Mouse (Mus musculus): ENCODE measurements at regions not wholly inside any gene's neighbourhood (a gene's known extent, or its start where the extent isn't known, plus 50 kb on each side); places are given as distances from the start of the nearest gene placed in this dataset.

- DNase-seq (ENCODE audit: low read depth, low spot score), result no peak
- Histone ChIP-seq H3K36me3 (ENCODE audit: control insufficient read depth, insufficient read depth, low read length, poor library complexity, severe bottlenecking) (no peaks in the 10 kb centered on the region), H3K27me3 (ENCODE audit: control insufficient read depth, insufficient read depth, low read length, poor library complexity, severe bottlenecking) (no peaks in the 10 kb centered on the region)
Observed at GRCm38 (mm10) chr2:78972288-78973117, 104.6 kb downstream of the Ube2e3 start.

DNA sequence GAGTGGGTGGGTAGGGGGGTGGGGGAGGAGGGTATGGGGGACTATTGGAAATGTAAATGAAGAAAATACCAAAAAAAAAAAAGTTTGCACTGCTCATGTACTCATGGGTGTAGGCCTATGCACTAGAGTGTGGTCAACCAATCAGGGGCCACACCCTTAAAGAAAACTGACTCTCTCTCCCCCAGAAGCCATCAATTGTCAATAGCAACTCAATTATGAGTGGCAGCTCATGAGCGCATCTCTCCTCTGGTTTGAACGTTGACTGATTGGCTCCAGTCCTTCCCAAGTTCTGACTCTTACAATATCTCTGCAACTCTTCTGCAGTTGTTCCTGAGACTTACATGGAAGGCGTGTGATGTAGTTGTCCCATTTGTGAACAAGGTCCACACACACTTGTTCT is 105.9 kb downstream of the Ube2e3 start:
- Histone ChIP-seq H3K27me3 (ENCODE audit: control insufficient read depth, insufficient read depth, low read length, poor library complexity, severe bottlenecking) (no peaks in the 10 kb centered on the region), H3K36me3 (ENCODE audit: control insufficient read depth, insufficient read depth, low read length, poor library complexity, severe bottlenecking) (no peaks in the 10 kb centered on the region)
- DNase-seq (ENCODE audit: low read depth, low spot score), result no peak

DNA sequence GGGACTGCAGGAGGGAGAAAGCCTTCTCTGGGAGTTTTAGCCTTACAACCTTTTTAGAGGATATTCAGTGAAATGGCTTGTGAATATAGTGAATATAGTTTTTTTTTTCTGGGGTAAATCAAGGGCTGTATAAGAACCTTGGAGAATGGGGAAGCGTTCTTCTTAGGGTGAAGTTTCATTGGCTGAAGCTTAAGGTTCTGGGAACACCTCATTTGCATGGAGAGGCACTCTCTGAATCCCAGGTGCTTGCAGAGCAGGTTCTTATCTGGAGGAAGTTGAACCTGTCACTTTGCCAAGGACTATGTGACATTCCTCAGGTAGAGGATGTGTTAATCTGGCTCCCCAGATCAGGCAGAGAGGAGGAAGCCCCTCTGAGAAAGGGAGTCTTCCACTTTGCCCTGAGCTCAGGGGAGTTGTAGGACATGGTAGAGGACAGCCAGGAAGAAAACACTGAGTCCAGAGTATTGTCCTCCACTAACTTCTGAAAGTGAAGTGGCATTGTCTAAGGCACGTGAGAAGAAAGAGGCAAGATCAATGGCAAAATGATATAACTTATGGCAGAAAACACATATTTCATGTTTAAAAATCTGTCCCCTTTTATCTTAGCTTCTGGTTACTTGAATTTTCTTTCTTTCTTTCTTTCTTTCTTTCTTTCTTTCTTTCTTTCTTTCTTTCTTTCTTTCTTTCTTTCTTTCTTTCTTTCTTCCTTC is 106.9 kb downstream of the Ube2e3 start:
- H3K36me3 ChIP-seq (ENCODE audit: control insufficient read depth, insufficient read depth, low read length, poor library complexity, severe bottlenecking), result no peaks in the 10 kb centered on the region
- no peaks in the 10 kb centered on the region for H3K27me3 ChIP-seq (ENCODE audit: control insufficient read depth, insufficient read depth, low read length, poor library complexity, severe bottlenecking)
- DNase-seq (ENCODE audit: low read depth, low spot score), result no peak

DNA sequence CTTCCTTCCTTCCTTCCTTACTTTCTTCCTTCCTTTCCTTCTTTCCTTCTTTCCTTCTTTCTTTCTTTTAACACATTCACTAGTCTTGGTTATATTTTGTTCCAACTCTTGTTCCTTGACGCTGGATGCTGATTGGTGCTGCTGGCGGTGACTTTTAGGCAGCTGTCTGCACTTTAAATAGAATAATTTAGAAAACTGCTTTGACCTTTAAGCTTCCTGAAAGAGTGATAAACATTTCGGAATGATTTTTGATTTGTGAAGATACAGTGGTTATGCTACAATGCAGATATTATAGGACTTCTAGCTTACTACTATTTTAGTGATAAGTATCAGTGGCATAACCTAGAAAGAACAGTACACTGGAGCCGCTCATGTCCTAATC is 107.5 kb downstream of the Ube2e3 start:
- H3K36me3 ChIP-seq (ENCODE audit: control insufficient read depth, insufficient read depth, low read length, poor library complexity, severe bottlenecking), result no peaks in the 10 kb centered on the region
- no peaks in the 10 kb centered on the region for H3K27me3 ChIP-seq (ENCODE audit: control insufficient read depth, insufficient read depth, low read length, poor library complexity, severe bottlenecking)
- DNase-seq (ENCODE audit: low read depth, low spot score), result no peak

- Histone ChIP-seq H3K36me3 (ENCODE audit: control insufficient read depth, insufficient read depth, low read length, poor library complexity, severe bottlenecking) (no peaks in the 10 kb centered on the region), H3K27me3 (ENCODE audit: control insufficient read depth, insufficient read depth, low read length, poor library complexity, severe bottlenecking) (no peaks in the 10 kb centered on the region)
- DNase-seq (ENCODE audit: low read depth, low spot score), result no peak
Observed at GRCm38 (mm10) chr2:78976084-78976483, 108.2 kb downstream of the Ube2e3 start.

DNA sequence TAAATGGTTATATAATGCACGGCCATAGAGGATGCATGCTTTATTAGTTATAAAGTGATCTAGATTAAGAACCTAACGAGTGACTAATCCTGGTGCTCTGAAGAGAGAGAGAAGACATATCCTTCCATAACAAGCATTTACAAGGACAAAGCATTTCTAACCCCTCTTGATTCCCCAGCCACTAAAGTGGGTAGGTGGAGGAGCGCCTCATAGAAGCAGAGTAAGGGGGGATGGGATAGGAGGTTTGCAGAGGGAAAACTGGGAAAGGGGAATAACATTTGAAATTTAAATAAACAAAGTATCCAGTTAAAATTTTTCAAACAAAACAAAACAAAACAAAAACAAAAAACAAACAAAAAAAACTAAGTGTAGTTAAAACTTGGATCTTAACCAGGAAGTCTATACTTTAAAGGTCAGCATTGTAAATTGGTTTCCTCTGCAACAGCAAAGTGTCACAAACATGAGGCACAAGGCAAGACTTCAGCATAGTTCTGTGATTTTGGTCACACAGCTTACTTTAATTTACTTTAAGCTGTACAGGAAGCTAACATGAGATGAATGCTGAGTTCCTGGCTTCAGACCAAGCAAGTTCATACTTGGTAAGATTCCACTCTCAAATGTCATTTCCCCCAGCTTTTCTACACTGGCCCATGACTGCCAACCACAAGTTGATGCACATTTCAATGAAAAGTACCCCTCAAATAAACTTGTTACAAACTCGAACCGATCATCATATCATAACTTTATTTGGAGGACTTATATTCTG is 109.9 kb downstream of the Ube2e3 start:
- no peaks in the 10 kb centered on the region for H3K36me3 ChIP-seq (ENCODE audit: control insufficient read depth, insufficient read depth, low read length, poor library complexity, severe bottlenecking)
- DNase-seq (ENCODE audit: low read depth, low spot score), result no peak
- no peaks in the 10 kb centered on the region for H3K27me3 ChIP-seq (ENCODE audit: control insufficient read depth, insufficient read depth, low read length, poor library complexity, severe bottlenecking)

GRCm38 (mm10) chr2:78980019-78980418 is 112.1 kb downstream of the Ube2e3 start:
- H3K27me3 ChIP-seq (ENCODE audit: control insufficient read depth, insufficient read depth, low read length, poor library complexity, severe bottlenecking), result no peaks in the 10 kb centered on the region
- H3K36me3 ChIP-seq (ENCODE audit: control insufficient read depth, insufficient read depth, low read length, poor library complexity, severe bottlenecking), result no peaks in the 10 kb centered on the region
- DNase-seq (ENCODE audit: low read depth, low spot score), result no peak

DNA sequence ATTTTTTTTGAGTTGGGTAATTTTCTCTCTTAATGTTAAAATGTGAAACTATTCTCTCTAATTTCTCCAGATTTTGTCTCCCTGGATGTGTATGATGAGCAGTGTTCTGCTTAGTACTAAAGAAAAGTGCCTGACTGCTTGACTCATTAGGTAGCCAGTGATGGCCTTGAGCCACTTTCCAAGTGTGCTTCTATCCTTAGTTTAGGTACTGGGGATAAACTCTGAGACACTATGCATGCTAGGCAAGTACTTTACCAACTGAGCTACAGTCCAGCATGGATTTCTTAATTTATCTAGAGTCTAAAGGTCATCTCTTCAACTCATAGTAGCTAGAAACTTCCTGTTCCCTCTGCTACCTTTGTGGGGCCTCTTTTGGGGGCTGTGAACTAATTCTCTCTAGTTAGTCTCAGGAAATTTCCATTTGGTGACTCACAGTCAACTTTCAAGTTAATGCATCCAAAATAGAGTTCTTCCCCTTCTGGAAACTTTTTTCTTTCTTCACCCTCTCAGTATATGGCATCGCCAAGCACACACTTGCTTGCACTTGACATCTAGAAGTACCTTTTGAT is 112.8 kb downstream of the Ube2e3 start:
- Histone ChIP-seq H3K36me3 (ENCODE audit: control insufficient read depth, insufficient read depth, low read length, poor library complexity, severe bottlenecking) (no peaks in the 10 kb centered on the region), H3K27me3 (ENCODE audit: control insufficient read depth, insufficient read depth, low read length, poor library complexity, severe bottlenecking) (no peaks in the 10 kb centered on the region)
- DNase-seq (ENCODE audit: low read depth, low spot score), result no peak

GRCm38 (mm10) chr2:78983347-78983746 is 115.4 kb downstream of the Ube2e3 start:
- no peaks in the 10 kb centered on the region for H3K27me3 ChIP-seq (ENCODE audit: control insufficient read depth, insufficient read depth, low read length, poor library complexity, severe bottlenecking)
- no peaks in the 10 kb centered on the region for H3K36me3 ChIP-seq (ENCODE audit: control insufficient read depth, insufficient read depth, low read length, poor library complexity, severe bottlenecking)
- no peak for DNase-seq (ENCODE audit: low read depth, low spot score)

GRCm38 (mm10) chr2:78983944-78984498 is 116.1 kb downstream of the Ube2e3 start:
- H3K36me3 ChIP-seq (ENCODE audit: control insufficient read depth, insufficient read depth, low read length, poor library complexity, severe bottlenecking), result no peaks in the 10 kb centered on the region
- DNase-seq (ENCODE audit: low read depth, low spot score), result no peak
- no peaks in the 10 kb centered on the region for H3K27me3 ChIP-seq (ENCODE audit: control insufficient read depth, insufficient read depth, low read length, poor library complexity, severe bottlenecking)

DNA sequence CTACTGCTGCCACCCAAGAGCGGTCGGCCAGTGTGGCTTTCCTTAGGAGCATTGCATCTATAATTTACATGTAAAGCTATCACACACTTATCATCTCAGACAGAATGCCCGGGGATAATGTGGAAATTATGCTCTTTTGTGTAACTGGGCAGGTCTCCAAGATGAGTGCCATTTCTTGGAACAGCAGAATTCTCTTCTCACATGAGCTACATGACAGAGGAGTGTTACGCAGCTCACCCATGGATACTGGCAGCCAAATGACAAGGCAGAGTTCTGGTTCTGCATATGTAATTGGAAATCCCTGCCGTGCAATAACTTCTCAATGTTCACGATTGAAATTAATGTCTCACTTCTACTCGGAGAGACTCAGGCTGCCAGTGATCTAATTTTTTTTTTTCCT is 119.1 kb downstream of the Ube2e3 start:
- H3K36me3 ChIP-seq (ENCODE audit: control insufficient read depth, insufficient read depth, low read length, poor library complexity, severe bottlenecking), result no peaks in the 10 kb centered on the region

DNA sequence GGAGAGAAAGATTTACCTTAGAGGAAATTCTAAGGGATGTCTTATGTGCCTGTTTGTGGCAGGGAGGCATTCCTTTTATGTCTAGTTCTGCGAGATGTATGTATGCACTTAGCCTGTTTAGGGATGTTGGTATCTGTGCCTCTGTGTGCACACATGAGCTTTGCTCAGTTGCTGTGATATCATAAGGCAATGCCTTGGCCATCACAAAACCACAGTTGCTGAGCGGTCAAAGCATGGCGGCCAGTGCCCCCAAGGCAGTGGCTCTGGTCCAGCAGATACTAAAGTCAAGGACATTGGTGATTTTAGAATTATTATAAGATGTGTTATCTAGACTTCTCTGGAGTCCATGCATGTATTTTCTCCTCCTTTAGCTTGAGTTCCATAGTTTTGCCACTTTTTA is 119.5 kb downstream of the Ube2e3 start:
- no peaks in the 10 kb centered on the region for H3K36me3 ChIP-seq (ENCODE audit: control insufficient read depth, insufficient read depth, low read length, poor library complexity, severe bottlenecking)
- no peak for DNase-seq (ENCODE audit: low read depth, low spot score)
- no peaks in the 10 kb centered on the region for H3K27me3 ChIP-seq (ENCODE audit: control insufficient read depth, insufficient read depth, low read length, poor library complexity, severe bottlenecking)

More for the DNA sequence above, 119.1 kb downstream of the Ube2e3 start:
- no peak for DNase-seq (ENCODE audit: low read depth, low spot score)
- no peaks in the 10 kb centered on the region for H3K27me3 ChIP-seq (ENCODE audit: control insufficient read depth, insufficient read depth, low read length, poor library complexity, severe bottlenecking)

GRCm38 (mm10) chr2:78988224-78988623 is 120.3 kb downstream of the Ube2e3 start:
- Histone ChIP-seq H3K27me3 (ENCODE audit: control insufficient read depth, insufficient read depth, low read length, poor library complexity, severe bottlenecking) (no peaks in the 10 kb centered on the region), H3K36me3 (ENCODE audit: control insufficient read depth, insufficient read depth, low read length, poor library complexity, severe bottlenecking) (no peaks in the 10 kb centered on the region)
- DNase-seq (ENCODE audit: low read depth, low spot score), result no peak

- DNase-seq (ENCODE audit: low read depth, low spot score), result peak; percentile 46
- Histone ChIP-seq H3K27me3 (ENCODE audit: control insufficient read depth, insufficient read depth, low read length, poor library complexity, severe bottlenecking) (no peaks in the 10 kb centered on the region), H3K36me3 (ENCODE audit: control insufficient read depth, insufficient read depth, low read length, poor library complexity, severe bottlenecking) (no peaks in the 10 kb centered on the region)
Observed at GRCm38 (mm10) chr2:78994800-78995555, 127.1 kb downstream of the Ube2e3 start.
